Mouse (Mus musculus) lung, postnatal 0 days (tissue): Measurements from ENCODE around the gene Sox6.

Experiments used
- CTCF ChIP-seq: IDR thresholded peaks from 2 replicates; pipeline ENCODE4 v1.5.1; 2016; ENCODE audit warnings: antibody characterized with exemption, mild to moderate bottlenecking
- EP300 ChIP-seq: IDR thresholded peaks from 2 replicates; pipeline ENCODE4 v1.6.1; 2016; ENCODE audit warnings: antibody characterized with exemption, mild to moderate bottlenecking, control low read depth

DNA sequence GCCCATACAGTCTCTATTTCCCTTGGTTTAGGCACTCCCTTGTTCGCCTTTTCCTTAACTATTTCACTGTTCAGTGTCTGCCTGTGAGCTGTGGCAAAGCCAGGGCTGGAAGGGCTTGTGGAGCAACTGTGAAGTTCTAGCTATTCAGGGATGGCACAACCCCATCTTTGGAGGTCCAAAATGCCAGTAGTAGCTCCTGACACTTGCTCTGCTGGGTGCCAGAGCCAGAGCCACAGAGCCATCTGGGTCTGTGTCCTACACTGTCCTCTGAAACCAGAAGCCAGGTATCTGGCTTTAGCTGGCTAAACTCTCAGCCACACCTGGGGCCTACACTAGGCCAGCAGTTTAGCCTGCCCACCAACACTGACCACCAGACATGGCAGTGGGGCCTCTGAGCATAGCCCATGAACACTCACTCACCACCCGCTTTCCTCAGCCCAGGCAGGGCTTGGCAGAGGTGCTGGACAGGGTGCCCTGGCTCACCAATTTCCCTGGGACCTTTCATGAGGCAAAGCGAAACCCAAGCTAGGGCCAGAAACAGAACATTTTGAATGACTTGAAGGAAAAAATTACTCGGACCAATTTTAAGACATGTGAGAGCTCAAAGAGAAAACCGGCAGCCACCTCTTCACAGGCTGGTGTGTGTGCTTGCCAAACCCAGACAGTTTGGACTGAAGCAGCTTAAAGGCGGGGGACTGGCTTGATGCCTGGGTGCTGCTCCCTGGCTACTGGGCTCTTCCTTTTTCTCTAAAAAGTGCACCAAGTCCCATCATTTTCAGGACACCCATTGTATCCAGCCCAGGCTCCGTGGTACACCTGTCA is 612.2 kb downstream of the Sox6 start:
- TF ChIP-seq CTCF (no peak), EP300 (no peak)
